ENCODE assay signal across 11 mouse cellular contexts in genomic region chr15:63671081-63671480, GRCm38 (mm10).
DNase-seq lines count a peak whose midpoint lies in the region; ATAC-seq lines count a peak whose summit lies in the region.
"Had no signal": no experiment of that assay in that cellular context is flagged by ENCODE, and none has a peak within 500 bp of the region (broad histone marks: within the 10 kb centered on the region; RNA-seq: fewer than 3 reads in every experiment).

No protein-coding gene starts in this region.

- H3K27me3 ChIP-seq in hindbrain, embryonic 15.5 days = no peaks in the 10 kb centered on the region
- H3K27me3 ChIP-seq in hindbrain, embryonic 10.5 days (ENCODE audit: insufficient read depth, poor library complexity, severe bottlenecking) = no peaks in the 10 kb centered on the region

- H3K9me3 ChIP-seq in hindbrain, embryonic 15.5 days = no peaks in the 10 kb centered on the region
- H3K9me3 ChIP-seq in hindbrain, embryonic 10.5 days = no peaks in the 10 kb centered on the region

- ATAC-seq in hindbrain, embryonic 15.5 days (ENCODE audit: low FRiP score, low read depth) = peak; percentile 80
- ATAC-seq: activated CD4-positive, CD25-positive, alpha-beta regulatory T cell, adult 4 months; lung, postnatal 0 days had no signal

- intact Hi-C loops in gastrocnemius, postnatal 36 days (cut with DNase I) = no loop called here

- WGBS in hindbrain, embryonic 15.5 days = 55% methylated on average over 11 of the region's 11 CpGs
- WGBS in hindbrain, embryonic 10.5 days = 71% methylated on average over 11 of the region's 11 CpGs

- H3K4me2 ChIP-seq in hindbrain, embryonic 15.5 days = no peak overlapping the region

- peak overlapping the region; percentile 59 for H3K27ac ChIP-seq in hindbrain, embryonic 15.5 days (replicated peaks)
- H3K27ac ChIP-seq in hindbrain, embryonic 10.5 days = no peak overlapping the region

- peaks cover 11% of the 10 kb centered on the region; the same call in 1 of the 2 replicates for H3K4me1 ChIP-seq in hindbrain, embryonic 15.5 days (replicated peaks)
- H3K4me1 ChIP-seq in hindbrain, embryonic 10.5 days (replicated peaks) = no peaks in the 10 kb centered on the region

- H3K9ac ChIP-seq in hindbrain, embryonic 15.5 days = no peak overlapping the region

- DNase-seq in hindbrain, embryonic 10.5 days (ENCODE audit: low spot score) = no peak
- DNase-seq in frontal cortex, adult 2 months (ENCODE audit: extremely low spot score in 1 of 2, low spot score in 1 of 2) = peak; percentile 15 to 28
- DNase-seq in layer of hippocampus, postnatal 25 days (ENCODE audit: extremely low spot score in 1 of 2, low spot score in 1 of 2) = peak; percentile 18
- peak; percentile 77 to 84 for DNase-seq in right cerebral cortex, postnatal 10 days (ENCODE audit: low spot score in 2 of 2)
- DNase-seq in adrenal gland, adult 18-20 months (ENCODE audit: low spot score in 2 of 2) = no peak
- DNase-seq in gastrocnemius, postnatal 36 days = no peak
- DNase-seq: spleen, adult 18-20 months; thymus, postnatal 25 days had no signal

- no peak overlapping the region for H3K4me3 ChIP-seq in hindbrain, embryonic 15.5 days
- H3K4me3 ChIP-seq in hindbrain, embryonic 10.5 days = no peak overlapping the region

- H3K36me3 ChIP-seq in hindbrain, embryonic 15.5 days = no peaks in the 10 kb centered on the region
- no peaks in the 10 kb centered on the region for H3K36me3 ChIP-seq in hindbrain, embryonic 10.5 days

Comparison
In these comparisons a context has a peak if more than half of its experiments do, and no peak if none do; other contexts are left out.
1. DNase-seq: peak in frontal cortex, adult 2 months (2 of 2), layer of hippocampus, postnatal 25 days (2 of 2) and right cerebral cortex, postnatal 10 days (2 of 2); none in hindbrain, embryonic 10.5 days (single experiment), adrenal gland, adult 18-20 months (0 of 2) and gastrocnemius, postnatal 36 days (0 of 2).